In the genomic region with DNA sequence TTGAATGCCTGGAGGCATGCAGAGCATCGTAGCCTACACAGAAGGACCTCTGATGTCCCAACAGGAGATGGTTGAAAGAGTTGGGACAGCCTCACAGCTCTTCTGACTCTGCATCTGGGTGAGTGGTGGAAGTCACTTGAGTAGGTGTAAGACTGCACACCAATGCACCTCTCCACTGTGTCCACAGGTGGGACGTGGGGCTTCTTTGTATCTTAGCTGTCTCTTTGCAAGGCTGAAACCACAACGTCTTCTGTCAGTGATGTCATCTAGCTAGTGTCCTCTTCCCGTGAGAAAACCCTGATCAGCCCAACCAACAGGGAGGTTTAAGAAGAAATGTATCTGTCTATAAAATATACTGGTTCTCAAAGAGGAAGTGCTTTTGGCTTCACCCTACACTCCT, we compare ENCODE assay signal across 1 mouse cellular context.
TF ChIP-seq lines count a peak whose summit lies in the region.

No protein-coding gene starts in this region.

TF ChIP-seq in CH12.LX, 34 proteins besides CTCF, POLR2A, EP300 and RAD21 (continued from another document):
- peak; percentile 62; the same call in 1 of the 2 replicates for TF ChIP-seq BHLHE40 (IDR thresholded peaks at IDR 0.05; ENCODE audit: low read depth, low read length)
- no peak for TF ChIP-seq NELFE (IDR thresholded peaks at IDR 0.05; ENCODE audit: low read depth, low read length)
- TF ChIP-seq TCF12 (IDR thresholded peaks at IDR 0.05; ENCODE audit: low read depth, low read length): peak; percentile 52; the same call in 1 of the 2 replicates
- TF ChIP-seq MXI1 (IDR thresholded peaks at IDR 0.05; ENCODE audit: low read depth, low read length): peak; percentile 6; the same call in 1 of the 2 replicates
- TF ChIP-seq PAX5 (IDR thresholded peaks at IDR 0.05; ENCODE audit: low read length): no peak
- no peak for TF ChIP-seq GABPA (IDR thresholded peaks at IDR 0.05; ENCODE audit: insufficient replicate concordance, low read depth, low read length)
- TF ChIP-seq MYC (IDR thresholded peaks at IDR 0.05; ENCODE audit: low read depth, low read length): no peak
TF ChIP-seq in CH12.LX: peak in this region for 8.
